Mouse (Mus musculus) T-helper 1 cell (primary cell): ENCODE measurements at regions not wholly inside any gene's neighbourhood (a gene's known extent, or its start where the extent isn't known, plus 50 kb on each side); places are given as distances from the start of the nearest gene placed in this dataset.

Experiments used
- in situ Hi-C: fragments of 300-600 bp; cut with MboI, MseI; formaldehyde crosslinking; loops from one replicate; pipeline ENCODE4 v1.15.1; 2025; ENCODE audit warnings: high pct_unique_total_duplicates

- in situ Hi-C loops, result loop anchor here (10.0 kb wide), 1 partner anchor 664 kb away; no protein-coding TSS in a partner anchor
These were observed 125.1 kb downstream of the Polr2m start for GRCm38 (mm10) chr9:71360676-71361075.

GRCm38 (mm10) chr9:71358961-71359360, 126.8 kb downstream of the Polr2m start:
- in situ Hi-C loops, result no loop called here

- in situ Hi-C loops, result no loop called here
These were observed 130.0 kb downstream of the Polr2m start for GRCm38 (mm10) chr9:71355721-71356120.
